Mouse (Mus musculus): ENCODE data around the gene Mroh2a. TPM values are rescaled to one million over a fixed set of nuclear protein-coding genes. Genes with fewer than 3 reads are reported as not detected.
"Not testable (repeated sequence)": the region's sequence is repeated elsewhere in the genome, so short reads cannot be mapped to it uniquely, and the experiment has no call there.

Mroh2a gene
- polyA plus RNA-seq, 1 experiment from 2014 or later = 0.60 TPM

DNA sequence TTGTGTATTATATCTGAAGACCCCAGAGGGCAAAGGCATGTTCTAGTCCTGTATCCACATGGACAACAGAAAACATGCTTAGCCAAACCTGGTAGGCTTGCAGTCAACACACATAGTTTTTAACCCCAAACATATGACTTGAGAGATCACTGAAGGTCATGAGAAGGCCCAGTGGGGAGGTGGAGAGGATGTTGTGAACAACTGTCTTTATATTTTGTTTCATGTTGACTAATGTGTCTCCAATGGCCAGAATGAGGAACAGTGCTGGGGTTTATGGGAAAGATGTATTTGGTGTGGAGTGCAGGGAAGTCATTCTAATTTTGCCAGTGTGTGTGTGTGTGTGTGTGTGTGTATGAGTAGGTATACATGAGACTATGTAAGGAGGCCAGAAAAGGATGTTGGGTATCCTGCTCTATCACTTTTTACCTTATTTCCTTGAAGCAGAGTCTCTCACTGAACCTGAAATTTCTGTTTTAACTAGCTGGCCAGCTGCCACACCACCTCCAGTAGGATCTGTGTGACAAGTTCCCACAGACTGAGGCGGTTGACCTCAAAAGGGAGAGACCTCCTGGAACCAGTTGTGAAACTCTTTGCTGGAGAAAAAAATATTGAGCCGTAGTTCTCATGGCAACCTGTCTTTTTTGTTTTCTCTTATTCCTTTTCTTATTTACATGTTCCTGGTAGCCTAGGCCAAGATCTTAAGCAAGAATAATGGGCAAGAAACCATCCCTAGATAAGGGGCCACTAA, 2.6 kb upstream of the Mroh2a start:
- H3K9me3 ChIP-seq (replicated peaks; ENCODE audit: control insufficient read depth, low read length) = peaks cover 42% of the 10 kb centered on the region
- ATAC-seq (replicated peaks; ENCODE audit: extremely low read depth, insufficient read depth, low FRiP score) = no peak
- 61% methylated on average over 2 of the region's 2 CpGs for WGBS

DNA sequence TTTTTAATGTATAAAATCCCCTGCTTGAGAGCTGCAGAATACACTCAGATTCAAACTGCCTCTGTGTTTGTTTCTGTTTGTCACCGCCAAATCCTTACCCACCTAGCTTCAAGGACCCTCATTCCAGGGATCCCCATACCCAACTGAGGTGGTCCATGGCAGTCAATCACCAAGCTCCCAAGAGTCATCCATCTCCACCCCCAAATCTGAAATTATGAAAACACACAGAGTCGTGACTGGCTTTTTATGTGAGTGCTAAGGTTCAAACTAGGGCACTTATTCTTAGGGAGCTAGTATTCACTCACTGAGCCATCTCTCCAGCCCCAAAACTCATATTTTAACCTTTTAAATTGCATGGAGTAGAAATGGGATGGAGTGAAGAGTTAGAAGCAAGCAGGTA, 1.5 kb upstream of the Mroh2a start:
- H3K27ac ChIP-seq (ENCODE audit: low read length); H3K36me3 ChIP-seq (ENCODE audit: control insufficient read depth, insufficient read depth); H3K9ac ChIP-seq (ENCODE audit: low read length); H3K4me3 ChIP-seq (ENCODE audit: low read length); H3K4me1 ChIP-seq (ENCODE audit: control insufficient read depth, insufficient read depth, low read length); ATAC-seq (replicated peaks; ENCODE audit: extremely low read depth, insufficient read depth, low FRiP score); H3K27me3 ChIP-seq (ENCODE audit: control insufficient read depth, insufficient read depth, low read length); H3K4me2 ChIP-seq (ENCODE audit: low read depth, low read length): not testable (repeated sequence)
- H3K9me3 ChIP-seq (replicated peaks; ENCODE audit: control insufficient read depth, low read length) = peaks cover 53% of the 10 kb centered on the region
- 36% methylated on average over 2 of the region's 2 CpGs for WGBS

More for the DNA sequence above, 2.6 kb upstream of the Mroh2a start:
- no peaks in the 10 kb centered on the region for H3K36me3 ChIP-seq (ENCODE audit: control insufficient read depth, insufficient read depth)
- no peak overlapping the region for H3K4me3 ChIP-seq (ENCODE audit: low read length)
- no peaks in the 10 kb centered on the region for H3K4me1 ChIP-seq (ENCODE audit: control insufficient read depth, insufficient read depth, low read length)
- no peak overlapping the region for H3K9ac ChIP-seq (ENCODE audit: low read length)
- no peak overlapping the region for H3K4me2 ChIP-seq (ENCODE audit: low read depth, low read length)
- no peak overlapping the region for H3K27ac ChIP-seq (ENCODE audit: low read length)
- no peaks in the 10 kb centered on the region for H3K27me3 ChIP-seq (ENCODE audit: control insufficient read depth, insufficient read depth, low read length)

GRCm38 (mm10) chr1:88225741-88226140, 1.0 kb upstream of the Mroh2a start:
- H3K9me3 ChIP-seq (replicated peaks; ENCODE audit: control insufficient read depth, low read length) = peaks cover 57% of the 10 kb centered on the region
- no peak overlapping the region for H3K4me3 ChIP-seq (ENCODE audit: low read length)
- ATAC-seq (replicated peaks; ENCODE audit: extremely low read depth, insufficient read depth, low FRiP score) = no peak
- no peaks in the 10 kb centered on the region for H3K36me3 ChIP-seq (ENCODE audit: control insufficient read depth, insufficient read depth)
- H3K27me3 ChIP-seq (ENCODE audit: control insufficient read depth, insufficient read depth, low read length) = no peaks in the 10 kb centered on the region
- no peak overlapping the region for H3K27ac ChIP-seq (ENCODE audit: low read length)
- H3K4me2 ChIP-seq (ENCODE audit: low read depth, low read length) = no peak overlapping the region
- H3K9ac ChIP-seq (ENCODE audit: low read length) = no peak overlapping the region
- no peaks in the 10 kb centered on the region for H3K4me1 ChIP-seq (ENCODE audit: control insufficient read depth, insufficient read depth, low read length)

DNA sequence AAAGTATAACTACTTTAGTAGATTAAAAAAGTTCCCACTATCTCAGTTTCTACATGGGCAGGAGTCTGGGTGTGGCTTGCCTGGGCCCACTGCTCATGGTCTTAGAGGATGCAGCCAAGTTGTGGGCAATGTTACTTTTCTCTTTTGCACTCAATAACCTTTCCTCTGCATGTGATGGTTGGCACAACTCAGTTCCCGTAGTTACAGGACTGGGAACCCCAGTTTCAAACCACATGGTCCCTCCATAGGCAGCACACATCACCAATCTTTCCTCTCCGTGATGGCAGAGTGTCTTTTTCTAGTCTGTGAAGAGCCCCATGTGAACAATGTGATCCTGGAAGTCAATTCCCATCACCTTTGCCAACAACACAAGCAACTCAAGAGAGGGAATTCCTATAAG, 696 bp downstream of the Mroh2a start:
- Histone ChIP-seq H3K9me3 (replicated peaks; ENCODE audit: control insufficient read depth, low read length) (peaks cover 72% of the 10 kb centered on the region), H3K4me2 (ENCODE audit: low read depth, low read length) (no peak overlapping the region), H3K27me3 (ENCODE audit: control insufficient read depth, insufficient read depth, low read length) (no peaks in the 10 kb centered on the region), H3K4me3 (ENCODE audit: low read length) (no peak overlapping the region), H3K4me1 (ENCODE audit: control insufficient read depth, insufficient read depth, low read length) (no peaks in the 10 kb centered on the region), H3K36me3 (ENCODE audit: control insufficient read depth, insufficient read depth) (no peaks in the 10 kb centered on the region), H3K9ac (ENCODE audit: low read length) (no peak overlapping the region), H3K27ac (ENCODE audit: low read length) (no peak overlapping the region)
- ATAC-seq (replicated peaks; ENCODE audit: extremely low read depth, insufficient read depth, low FRiP score) = no peak
- WGBS = 48% methylated on average over 2 of the region's 2 CpGs

DNA sequence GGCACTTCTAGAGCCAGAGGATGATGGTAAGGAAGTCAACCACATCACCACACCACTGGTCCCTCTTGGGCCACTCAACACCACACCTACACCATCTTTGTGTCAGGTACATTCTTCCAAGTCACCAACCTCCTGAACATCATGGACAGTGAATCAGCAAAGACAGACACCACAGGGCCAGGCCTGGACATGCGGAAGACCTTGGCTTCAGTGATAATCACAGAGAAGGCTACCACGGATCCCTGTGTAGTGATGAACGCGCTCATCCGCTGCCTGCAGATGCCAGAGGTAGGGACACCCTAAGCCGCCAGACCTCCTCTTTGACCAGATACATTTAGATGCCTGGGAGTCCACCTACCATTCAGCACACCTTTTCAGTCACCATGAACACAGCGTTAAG, 1.3 kb downstream of the Mroh2a start:
- no peak overlapping the region for H3K9ac ChIP-seq (ENCODE audit: low read length)
- no peaks in the 10 kb centered on the region for H3K36me3 ChIP-seq (ENCODE audit: control insufficient read depth, insufficient read depth)
- H3K4me1 ChIP-seq (ENCODE audit: control insufficient read depth, insufficient read depth, low read length) = no peaks in the 10 kb centered on the region
- no peak for ATAC-seq (replicated peaks; ENCODE audit: extremely low read depth, insufficient read depth, low FRiP score)
- H3K9me3 ChIP-seq (replicated peaks; ENCODE audit: control insufficient read depth, low read length) = peaks cover 79% of the 10 kb centered on the region
- H3K27me3 ChIP-seq (ENCODE audit: control insufficient read depth, insufficient read depth, low read length) = no peaks in the 10 kb centered on the region
- H3K4me3 ChIP-seq (ENCODE audit: low read length) = no peak overlapping the region
- 65% methylated on average over 7 of the region's 7 CpGs for WGBS
- no peak overlapping the region for H3K27ac ChIP-seq (ENCODE audit: low read length)
- no peak overlapping the region for H3K4me2 ChIP-seq (ENCODE audit: low read depth, low read length)

DNA sequence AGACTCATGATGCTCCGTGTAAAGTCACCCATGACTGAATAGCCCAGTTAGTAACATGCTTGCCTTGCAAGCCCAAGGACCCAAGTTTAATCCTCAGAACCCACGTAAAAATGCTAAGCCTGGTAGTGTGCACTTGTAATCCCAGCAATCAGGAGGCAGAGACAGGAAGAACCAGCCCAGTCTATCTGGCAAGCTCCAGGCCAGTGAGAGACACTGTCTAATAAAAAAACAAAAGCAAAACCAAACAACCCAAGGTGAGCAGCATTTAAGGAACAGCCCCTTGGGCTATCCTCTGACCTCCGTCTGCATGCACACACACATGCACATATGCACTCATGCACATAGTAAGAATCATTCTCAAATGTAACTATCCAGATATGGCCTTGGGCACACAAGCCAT, 2.8 kb downstream of the Mroh2a start:
- peaks cover 92% of the 10 kb centered on the region for H3K9me3 ChIP-seq (replicated peaks; ENCODE audit: control insufficient read depth, low read length)
- no peaks in the 10 kb centered on the region for H3K36me3 ChIP-seq (ENCODE audit: control insufficient read depth, insufficient read depth)
- WGBS = 67% methylated on average over 3 of the region's 3 CpGs
- no peaks in the 10 kb centered on the region for H3K27me3 ChIP-seq (ENCODE audit: control insufficient read depth, insufficient read depth, low read length)
- no peak for ATAC-seq (replicated peaks; ENCODE audit: extremely low read depth, insufficient read depth, low FRiP score)
- no peak overlapping the region for H3K27ac ChIP-seq (ENCODE audit: low read length)
- no peak overlapping the region for H3K9ac ChIP-seq (ENCODE audit: low read length)
- H3K4me3 ChIP-seq (ENCODE audit: low read length) = no peak overlapping the region
- no peak overlapping the region for H3K4me2 ChIP-seq (ENCODE audit: low read depth, low read length)
- no peaks in the 10 kb centered on the region for H3K4me1 ChIP-seq (ENCODE audit: control insufficient read depth, insufficient read depth, low read length)

DNA sequence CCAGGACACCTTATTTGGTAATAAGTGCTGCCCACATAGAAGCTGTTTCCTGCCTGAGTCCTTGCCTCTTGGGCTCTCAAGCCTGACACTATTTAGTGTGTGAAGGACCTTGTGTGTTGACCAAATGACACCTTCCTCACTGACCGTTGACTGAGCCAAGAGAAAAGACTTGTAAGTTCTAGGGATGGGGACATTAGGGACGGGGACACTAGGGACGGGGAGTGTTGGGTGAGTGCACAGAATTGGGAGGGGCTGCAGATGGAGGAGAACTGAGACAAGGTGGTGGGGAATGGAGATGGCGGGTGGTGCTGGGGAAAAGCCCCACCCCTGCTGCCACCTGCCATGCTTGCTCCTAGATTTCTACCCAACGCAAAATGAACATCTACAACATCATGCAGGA, 3.2 kb downstream of the Mroh2a start:
- Histone ChIP-seq H3K4me1 (ENCODE audit: control insufficient read depth, insufficient read depth, low read length) (no peaks in the 10 kb centered on the region), H3K27ac (ENCODE audit: low read length) (no peak overlapping the region), H3K4me2 (ENCODE audit: low read depth, low read length) (no peak overlapping the region), H3K4me3 (ENCODE audit: low read length) (no peak overlapping the region), H3K36me3 (ENCODE audit: control insufficient read depth, insufficient read depth) (no peaks in the 10 kb centered on the region), H3K9ac (ENCODE audit: low read length) (no peak overlapping the region), H3K9me3 (replicated peaks; ENCODE audit: control insufficient read depth, low read length) (peaks cover 95% of the 10 kb centered on the region), H3K27me3 (ENCODE audit: control insufficient read depth, insufficient read depth, low read length) (no peaks in the 10 kb centered on the region)
- WGBS = 76% methylated on average over 5 of the region's 5 CpGs
- ATAC-seq (replicated peaks; ENCODE audit: extremely low read depth, insufficient read depth, low FRiP score) = no peak

DNA sequence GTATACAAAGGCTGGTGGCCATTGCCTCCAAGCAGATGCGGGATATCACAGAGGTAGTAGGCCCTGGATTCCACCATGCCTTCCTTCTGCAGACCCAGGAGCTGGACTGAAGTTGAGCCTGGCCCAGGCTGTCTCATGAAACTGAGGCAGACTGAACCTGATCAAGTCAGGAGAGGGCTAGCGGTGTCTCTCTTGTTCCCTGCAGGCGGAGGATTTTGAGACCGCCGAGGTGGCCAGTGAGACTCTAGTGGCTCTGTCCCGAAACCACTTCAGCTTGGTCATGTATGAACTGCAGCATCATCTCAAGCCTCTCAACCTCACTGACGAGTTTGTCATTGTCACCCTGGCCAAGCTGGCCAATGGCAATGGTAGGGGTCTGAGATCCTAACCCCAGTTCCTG, 3.6 kb downstream of the Mroh2a start:
- Histone ChIP-seq H3K9me3 (replicated peaks; ENCODE audit: control insufficient read depth, low read length) (peaks cover 98% of the 10 kb centered on the region), H3K36me3 (ENCODE audit: control insufficient read depth, insufficient read depth) (no peaks in the 10 kb centered on the region), H3K4me3 (ENCODE audit: low read length) (no peak overlapping the region), H3K9ac (ENCODE audit: low read length) (no peak overlapping the region), H3K4me1 (ENCODE audit: control insufficient read depth, insufficient read depth, low read length) (no peaks in the 10 kb centered on the region), H3K4me2 (ENCODE audit: low read depth, low read length) (no peak overlapping the region), H3K27ac (ENCODE audit: low read length) (no peak overlapping the region), H3K27me3 (ENCODE audit: control insufficient read depth, insufficient read depth, low read length) (no peaks in the 10 kb centered on the region)
- no peak for ATAC-seq (replicated peaks; ENCODE audit: extremely low read depth, insufficient read depth, low FRiP score)
- WGBS = 70% methylated on average over 7 of the region's 7 CpGs

GRCm38 (mm10) chr1:88230981-88231802, 4.4 kb downstream of the Mroh2a start:
- Histone ChIP-seq H3K9ac (ENCODE audit: low read length) (no peak overlapping the region), H3K4me3 (ENCODE audit: low read length) (no peak overlapping the region), H3K36me3 (ENCODE audit: control insufficient read depth, insufficient read depth) (no peaks in the 10 kb centered on the region), H3K4me2 (ENCODE audit: low read depth, low read length) (no peak overlapping the region), H3K27me3 (ENCODE audit: control insufficient read depth, insufficient read depth, low read length) (no peaks in the 10 kb centered on the region), H3K4me1 (ENCODE audit: control insufficient read depth, insufficient read depth, low read length) (no peaks in the 10 kb centered on the region), H3K27ac (ENCODE audit: low read length) (no peak overlapping the region), H3K9me3 (replicated peaks; ENCODE audit: control insufficient read depth, low read length) (peaks cover 92% of the 10 kb centered on the region)
- 65% methylated on average over 6 of the region's 6 CpGs for WGBS
- no peak for ATAC-seq (replicated peaks; ENCODE audit: extremely low read depth, insufficient read depth, low FRiP score)

All from heart, embryonic 16.5 days (tissue).